ENCODE assay signal across 8 mouse cellular contexts in the genomic region with DNA sequence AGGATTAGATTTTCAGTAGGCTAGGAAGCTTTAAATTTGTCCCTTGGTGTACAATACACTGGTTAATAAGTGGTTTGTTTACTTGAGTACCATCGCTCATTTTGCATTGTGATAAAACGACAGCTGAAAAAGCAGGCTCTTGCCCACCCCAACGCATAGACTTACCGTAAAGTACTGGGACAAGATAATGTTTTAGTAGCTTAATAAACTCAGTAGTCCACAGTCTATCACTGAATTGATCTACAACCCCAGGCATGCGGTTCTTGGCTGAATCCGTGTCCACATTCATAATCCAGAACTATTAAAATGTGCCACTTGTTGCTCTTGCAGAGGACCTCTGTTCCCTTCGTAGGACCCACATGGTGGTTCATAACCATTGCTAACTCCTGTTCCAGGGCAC. TPM values are rescaled to one million over a fixed set of nuclear protein-coding genes. Genes with fewer than 3 reads are reported as not detected.
DNase-seq lines count a peak whose midpoint lies in the region; ATAC-seq and TF ChIP-seq lines count a peak whose summit lies in the region.

No protein-coding gene starts in this region.

- TF ChIP-seq POLR2A in liver, adult 2 months (IDR thresholded peaks at IDR 0.05; ENCODE audit: extremely low read depth, insufficient read depth, low read length), result no peak

- no peak for TF ChIP-seq CTCF in liver, adult 2 months (IDR thresholded peaks at IDR 0.05; ENCODE audit: low read depth, low read length)

- peak overlapping the region; percentile 75 for H3K4me2 ChIP-seq in embryonic facial prominence, embryonic 14.5 days (ENCODE audit: low read depth, low read length)
- peak overlapping the region; percentile 56 for H3K4me2 ChIP-seq in intestine, embryonic 16.5 days (ENCODE audit: low read depth, low read length)
- peak overlapping the region; percentile 79 for H3K4me2 ChIP-seq in neural tube, embryonic 12.5 days (replicated peaks)

- H3K9ac ChIP-seq in liver, adult 2 months (ENCODE audit: low read depth, low read length), result peak overlapping the region; percentile 45; the same call in 1 of the 2 replicates
- H3K9ac ChIP-seq in embryonic facial prominence, embryonic 14.5 days (ENCODE audit: low read depth, low read length), result peak overlapping the region; percentile 95; the same call in 1 of the 2 replicates
- no peak overlapping the region for H3K9ac ChIP-seq in intestine, embryonic 16.5 days (ENCODE audit: low read depth, low read length)
- peak overlapping the region; percentile 97 for H3K9ac ChIP-seq in neural tube, embryonic 12.5 days

- peaks cover 30% of the 10 kb centered on the region for H3K4me1 ChIP-seq in liver, adult 2 months (ENCODE audit: control insufficient read depth, insufficient read depth, low read length)
- H3K4me1 ChIP-seq in embryonic facial prominence, embryonic 14.5 days (ENCODE audit: control insufficient read depth, insufficient read depth, low read length), result peaks cover 18% of the 10 kb centered on the region
- H3K4me1 ChIP-seq in intestine, embryonic 16.5 days (ENCODE audit: control insufficient read depth, insufficient read depth, low read length), result peaks cover 15% of the 10 kb centered on the region
- H3K4me1 ChIP-seq in neural tube, embryonic 12.5 days, result peaks cover 15% of the 10 kb centered on the region

- H3K4me3 ChIP-seq in liver, adult 2 months (ENCODE audit: insufficient read depth, low read depth, low read length), result peak overlapping the region; percentile 92
- H3K4me3 ChIP-seq in embryonic facial prominence, embryonic 14.5 days (ENCODE audit: low read depth, low read length), result peak overlapping the region; percentile 88
- peak overlapping the region; percentile 87 for H3K4me3 ChIP-seq in intestine, embryonic 16.5 days (ENCODE audit: low read length)
- H3K4me3 ChIP-seq in neural tube, embryonic 12.5 days, result peak overlapping the region; percentile 89

- 0 out of 2 replicates have a peak overlapping the region, but pooled peaks have one; percentile 7 for H3K27ac ChIP-seq in liver, adult 2 months (replicated peaks; ENCODE audit: insufficient read depth, low read depth, low read length)
- no peak overlapping the region for H3K27ac ChIP-seq in embryonic facial prominence, embryonic 14.5 days (replicated peaks; ENCODE audit: low read depth, low read length)
- no peak overlapping the region for H3K27ac ChIP-seq in intestine, embryonic 16.5 days (ENCODE audit: low read length)
- no peak overlapping the region for H3K27ac ChIP-seq in neural tube, embryonic 12.5 days

- H3K36me3 ChIP-seq in liver, adult 2 months (ENCODE audit: control insufficient read depth, insufficient read depth, low read length), result peaks cover 2% of the 10 kb centered on the region
- 0 out of 2 replicates have a peak, but pooled peaks cover 4% of the 10 kb centered on the region for H3K36me3 ChIP-seq in embryonic facial prominence, embryonic 14.5 days (ENCODE audit: control insufficient read depth, insufficient read depth, low read length)
- no peaks in the 10 kb centered on the region for H3K36me3 ChIP-seq in intestine, embryonic 16.5 days (ENCODE audit: control insufficient read depth, insufficient read depth, low read length)
- H3K36me3 ChIP-seq in neural tube, embryonic 12.5 days, result no peaks in the 10 kb centered on the region

- peak; percentile 30 for DNase-seq in liver, adult 2 months (ENCODE audit: extremely low read depth, low read depth, low spot score)
- no peak for DNase-seq in liver
- DNase-seq in embryonic facial prominence, embryonic 14.5 days (ENCODE audit: low spot score), result no peak
- DNase-seq in frontal cortex, postnatal 36 days (ENCODE audit: low spot score in 2 of 2), result no peak
- no peak for DNase-seq in spleen, postnatal 10 days (ENCODE audit: low spot score in 2 of 2)
- DNase-seq in cerebellum, adult 11 months, result no peak

- H3K9me3 ChIP-seq in embryonic facial prominence, embryonic 14.5 days (ENCODE audit: control insufficient read depth, low read length), result no peaks in the 10 kb centered on the region
- H3K9me3 ChIP-seq in intestine, embryonic 16.5 days (ENCODE audit: control insufficient read depth, low read length), result no peaks in the 10 kb centered on the region
- H3K9me3 ChIP-seq in neural tube, embryonic 12.5 days, result no peaks in the 10 kb centered on the region

- 15% methylated on average over 7 of the region's 7 CpGs for WGBS in liver, adult 2 months
- 77% methylated on average over 7 of the region's 7 CpGs for WGBS in embryonic facial prominence, embryonic 14.5 days
- WGBS in intestine, embryonic 16.5 days, result 48% methylated on average over 7 of the region's 7 CpGs
- WGBS in neural tube, embryonic 12.5 days, result 72% methylated on average over 7 of the region's 7 CpGs

- no peak for ATAC-seq in embryonic facial prominence, embryonic 14.5 days (ENCODE audit: low read depth)
- no peak for ATAC-seq in intestine, embryonic 16.5 days
- ATAC-seq in neural tube, embryonic 12.5 days (ENCODE audit: low FRiP score, low read depth), result no peak

- peaks cover 45% of the 10 kb centered on the region; the same call in 1 of the 2 replicates for H3K79me2 ChIP-seq in liver, adult 2 months (ENCODE audit: control insufficient read depth, insufficient read depth, low read length)

- no peaks in the 10 kb centered on the region for H3K27me3 ChIP-seq in liver, adult 2 months (ENCODE audit: control insufficient read depth, insufficient read depth, low read length)
- no peaks in the 10 kb centered on the region for H3K27me3 ChIP-seq in embryonic facial prominence, embryonic 14.5 days (replicated peaks; ENCODE audit: control insufficient read depth, insufficient read depth, low read length)
- no peaks in the 10 kb centered on the region for H3K27me3 ChIP-seq in intestine, embryonic 16.5 days (replicated peaks; ENCODE audit: control insufficient read depth, insufficient read depth, low read length)
- H3K27me3 ChIP-seq in neural tube, embryonic 12.5 days (replicated peaks), result no peaks in the 10 kb centered on the region

RNA-seq across cellular contexts. Expression of a gene that starts 1.8 kb away (rescaled TPM):
- 14.0 and 16.6 TPM in 2 replicates for total RNA-seq in liver, adult 2 months (2014; rRNA removed)
- polyA plus RNA-seq in liver, adult 2 months (2012; rRNA removed), result 7.2 and 7.6 TPM in 2 replicates
- polyA plus RNA-seq in embryonic facial prominence, embryonic 14.5 days (2014; fragmentation: Nextera tagmentation; extraction: Ambion mirVana), result 39.3 and 39.8 TPM in 2 replicates
- 7.3 and 15.9 TPM in 2 replicates for polyA plus RNA-seq in intestine, embryonic 16.5 days (2015; fragmentation: Nextera tagmentation; extraction: Ambion mirVana)
- polyA plus RNA-seq in neural tube, embryonic 12.5 days (2016; fragmentation: Nextera tagmentation; extraction: Ambion mirVana), result 48.2 and 49.4 TPM in 2 replicates

RNA-seq across cellular contexts. Expression of a gene that starts 2.0 kb away (rescaled TPM):
- 18.2 and 24.4 TPM in 2 replicates for total RNA-seq in liver, adult 2 months (2014; rRNA removed)
- 3.5 TPM in 2 replicates for polyA plus RNA-seq in liver, adult 2 months (2012; rRNA removed)
- 49.9 and 55.4 TPM in 2 replicates for polyA plus RNA-seq in embryonic facial prominence, embryonic 14.5 days (2014; fragmentation: Nextera tagmentation; extraction: Ambion mirVana)
- 63.4 and 63.9 TPM in 2 replicates for polyA plus RNA-seq in intestine, embryonic 16.5 days (2015; fragmentation: Nextera tagmentation; extraction: Ambion mirVana)
- polyA plus RNA-seq in neural tube, embryonic 12.5 days (2016; fragmentation: Nextera tagmentation; extraction: Ambion mirVana), result 50.0 and 54.5 TPM in 2 replicates

Comparison
In these comparisons a context has a peak if more than half of its experiments do, and no peak if none do; other contexts are left out.
1. RNA of a gene that starts 2.0 kb away (polyA plus RNA-seq): 63.4 to 63.9 TPM in intestine, embryonic 16.5 days, 50.0 to 54.5 TPM in neural tube, embryonic 12.5 days and 49.9 to 55.4 TPM in embryonic facial prominence, embryonic 14.5 days; 3.5 TPM in liver, adult 2 months; every median in the first group is over 10 times any median in the second.
2. Peak in every context shown above with its lines, with median percentiles within 50 percentile points of each other: H3K4me3 ChIP-seq and H3K4me2 ChIP-seq.